8 mouse cellular contexts compared by ENCODE assay signal in the genomic region with DNA sequence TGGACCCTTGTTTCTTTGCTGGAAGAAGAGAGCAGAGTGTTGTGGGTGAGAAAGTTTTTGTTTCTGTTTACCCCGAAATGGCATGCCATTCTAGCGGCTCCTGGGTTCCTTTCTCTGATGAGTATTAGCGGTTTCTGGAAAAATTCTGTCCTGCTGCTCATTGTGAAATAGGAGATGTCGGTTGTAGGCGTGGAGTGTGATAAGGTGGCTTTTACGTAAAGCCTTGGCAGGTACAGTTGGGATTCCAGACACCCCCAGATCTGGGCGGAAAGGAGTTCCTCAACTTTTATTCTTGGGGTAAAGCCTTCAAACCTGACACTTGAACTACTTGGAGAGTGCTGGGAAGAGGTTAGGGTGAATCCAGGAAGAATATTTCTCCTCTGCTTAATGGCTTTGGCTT. TPM values are rescaled to one million over a fixed set of nuclear protein-coding genes. Genes with fewer than 3 reads are reported as not detected.
DNase-seq lines count a peak whose midpoint lies in the region; ATAC-seq and TF ChIP-seq lines count a peak whose summit lies in the region.

No protein-coding gene starts in this region.

- TF ChIP-seq POLR2A in kidney, adult 2 months (IDR thresholded peaks at IDR 0.05; ENCODE audit: low read depth, low read length), result no peak
- no peak for TF ChIP-seq POLR2A in cortical plate, adult 2 months (IDR thresholded peaks at IDR 0.05; ENCODE audit: extremely low read depth, insufficient read depth, low read length)

- DNase-seq in kidney, adult 2 months, result no peak
- DNase-seq in kidney, postnatal 14 days, result no peak
- no peak for DNase-seq in hindbrain, postnatal 0 days (ENCODE audit: low spot score)
- no peak for DNase-seq in spleen, postnatal 14 days (ENCODE audit: low spot score in 2 of 2)
- DNase-seq in thymus, postnatal 10 days (ENCODE audit: low spot score in 2 of 2), result no peak

- no peak for ATAC-seq in hindbrain, postnatal 0 days
- no peak for ATAC-seq in midbrain, embryonic 15.5 days (replicated peaks)
- no peak for ATAC-seq in monocyte, adult 5-6 weeks (replicated peaks; ENCODE audit: insufficient number of reproducible peaks, low FRiP score, low TSS enrichment, poor library complexity, severe bottlenecking)

- H3K36me3 ChIP-seq in kidney, adult 2 months (ENCODE audit: control insufficient read depth, insufficient read depth, low read length), result no peaks in the 10 kb centered on the region
- H3K36me3 ChIP-seq in hindbrain, postnatal 0 days (ENCODE audit: insufficient read depth, low read length), result no peaks in the 10 kb centered on the region
- H3K36me3 ChIP-seq in midbrain, embryonic 15.5 days (replicated peaks), result no peaks in the 10 kb centered on the region

- H3K27ac ChIP-seq in kidney, adult 2 months (ENCODE audit: insufficient read depth, low read depth, low read length), result no peak overlapping the region
- H3K27ac ChIP-seq in cortical plate, adult 2 months (ENCODE audit: insufficient read depth, low read length), result peak overlapping the region; percentile 78; the same call in 1 of the 2 replicates
- 0 out of 2 replicates have a peak overlapping the region, but pooled peaks have one; percentile 69 for H3K27ac ChIP-seq in hindbrain, postnatal 0 days
- peak overlapping the region; percentile 78; the same call in 1 of the 2 replicates for H3K27ac ChIP-seq in midbrain, embryonic 15.5 days

- H3K4me3 ChIP-seq in kidney, adult 2 months (ENCODE audit: insufficient read depth, low read depth, low read length), result peak overlapping the region; percentile 62
- peak overlapping the region; percentile 85 for H3K4me3 ChIP-seq in cortical plate, adult 2 months (ENCODE audit: insufficient read depth, low read length)
- peak overlapping the region; percentile 74 for H3K4me3 ChIP-seq in hindbrain, postnatal 0 days (ENCODE audit: low read length)
- peak overlapping the region; percentile 82 for H3K4me3 ChIP-seq in midbrain, embryonic 15.5 days

- TF ChIP-seq CTCF in kidney, adult 2 months (conservative IDR thresholded peaks at IDR 0.05; ENCODE audit: insufficient read depth, insufficient read length, low read depth, low read length), result no peak
- TF ChIP-seq CTCF in cortical plate, adult 2 months (IDR thresholded peaks at IDR 0.05; ENCODE audit: extremely low read depth, insufficient read depth, low read length), result no peak
- no peak for TF ChIP-seq CTCF in hindbrain, postnatal 0 days (IDR thresholded peaks at IDR 0.05; ENCODE audit: low read depth)

- WGBS in kidney, adult 2 months, result 20% methylated on average over 7 of the region's 7 CpGs
- WGBS in hindbrain, postnatal 0 days, result 10% methylated on average over 7 of the region's 7 CpGs
- 12% methylated on average over 7 of the region's 7 CpGs for WGBS in midbrain, embryonic 15.5 days

- no peaks in the 10 kb centered on the region for H3K4me1 ChIP-seq in kidney, adult 2 months (ENCODE audit: control insufficient read depth, insufficient read depth, low read length)
- H3K4me1 ChIP-seq in cortical plate, adult 2 months (ENCODE audit: control insufficient read depth, insufficient read depth, low read length), result peaks cover 2% of the 10 kb centered on the region; the same call in 1 of the 2 replicates
- H3K4me1 ChIP-seq in hindbrain, postnatal 0 days (ENCODE audit: insufficient read depth, low read length), result peaks cover 8% of the 10 kb centered on the region; the same call in 1 of the 2 replicates
- peaks cover 23% of the 10 kb centered on the region for H3K4me1 ChIP-seq in midbrain, embryonic 15.5 days

- no peaks in the 10 kb centered on the region for H3K9me3 ChIP-seq in hindbrain, postnatal 0 days (ENCODE audit: low read length)
- no peaks in the 10 kb centered on the region for H3K9me3 ChIP-seq in midbrain, embryonic 15.5 days

- H3K27me3 ChIP-seq in kidney, adult 2 months (replicated peaks; ENCODE audit: control insufficient read depth, insufficient read depth, low read length), result no peaks in the 10 kb centered on the region
- H3K27me3 ChIP-seq in hindbrain, postnatal 0 days (ENCODE audit: insufficient read depth, low read length), result no peaks in the 10 kb centered on the region
- H3K27me3 ChIP-seq in midbrain, embryonic 15.5 days (replicated peaks), result peaks cover 14% of the 10 kb centered on the region; the same call in 1 of the 2 replicates

- peak overlapping the region; percentile 61; the same call in 1 of the 2 replicates for H3K9ac ChIP-seq in hindbrain, postnatal 0 days (replicated peaks; ENCODE audit: low read length)
- peak overlapping the region; percentile 79 for H3K9ac ChIP-seq in midbrain, embryonic 15.5 days

- H3K4me2 ChIP-seq in hindbrain, postnatal 0 days (ENCODE audit: low read depth, low read length), result peak overlapping the region; percentile 99
- peak overlapping the region; percentile 98 for H3K4me2 ChIP-seq in midbrain, embryonic 15.5 days

RNA-seq across cellular contexts. Expression of a gene that starts 2.3 kb away (rescaled TPM):
- 1.4 and 1.6 TPM in 2 replicates for polyA plus RNA-seq in kidney, adult 2 months (2012; rRNA removed)
- 32.0 and 34.1 TPM in 2 replicates for polyA plus RNA-seq in cortical plate, adult 2 months (2012; rRNA removed)
- total RNA-seq in hindbrain, postnatal 0 days (2014; rRNA removed), result 21.7 and 28.1 TPM in 2 replicates
- 8.1 and 9.1 TPM in 2 replicates for polyA plus RNA-seq in hindbrain, postnatal 0 days (2015; fragmentation: Nextera tagmentation; extraction: Ambion mirVana)
- 8.2 and 8.6 TPM in 2 replicates for polyA plus RNA-seq in midbrain, embryonic 15.5 days (2015; fragmentation: Nextera tagmentation; extraction: Ambion mirVana)
- total RNA-seq in monocyte, adult 5-6 weeks (2017), result 0.29 to 0.67 TPM in 2 of 3 replicates, not detected in the other
